Mouse (Mus musculus) megakaryocyte, embryonic 14.5 days (primary cell): ENCODE data around the gene Snrpb2. TPM values are rescaled to one million over a fixed set of nuclear protein-coding genes. Genes with fewer than 3 reads are reported as not detected.

Experiments used
- H3K27me3 ChIP-seq: replicated peaks from 2 replicates; pipeline ENCODE3; 2012; ENCODE audit warnings: inconsistent platforms
- H3K36me3 ChIP-seq: replicated peaks from 2 replicates; pipeline ENCODE3; 2012; ENCODE audit warnings: low read length, inconsistent platforms, mixed read lengths
- H3K4me1 ChIP-seq: 2 replicates; pipeline ENCODE4 v1.6.1; 2012; ENCODE audit warnings: inconsistent platforms
- H3K4me3 ChIP-seq: replicated peaks from 2 replicates; pipeline ENCODE3; 2012; ENCODE audit warnings: moderate library complexity, mild to moderate bottlenecking, inconsistent platforms
- H3K9me3 ChIP-seq: 2 replicates; pipeline ENCODE4 v1.6.1; 2012; ENCODE audit warnings: inconsistent platforms
- FLI1 ChIP-seq: IDR thresholded peaks from 2 replicates; pipeline ENCODE4 v1.6.1; 2012; ENCODE audit warnings: low read length, inconsistent platforms, mixed read lengths
- GATA1 ChIP-seq: IDR thresholded peaks from 3 replicates; pipeline ENCODE4 v1.6.1; 2012; ENCODE audit warnings: mixed read lengths, low read length, inconsistent platforms, borderline replicate concordance
- polyA plus RNA-seq: library from polyadenylated mRNA; stranded (reverse); fragments of >175 nt; gene quantifications from 2 replicates; pipeline ENCODE4 v1.2.3, GENCODE M21; 2012; ENCODE audit warnings: low replicate concordance; ENCODE audit not compliant: insufficient read depth

Snrpb2 gene
- polyA plus RNA-seq, 1 experiment, result 2.7 TPM

DNA sequence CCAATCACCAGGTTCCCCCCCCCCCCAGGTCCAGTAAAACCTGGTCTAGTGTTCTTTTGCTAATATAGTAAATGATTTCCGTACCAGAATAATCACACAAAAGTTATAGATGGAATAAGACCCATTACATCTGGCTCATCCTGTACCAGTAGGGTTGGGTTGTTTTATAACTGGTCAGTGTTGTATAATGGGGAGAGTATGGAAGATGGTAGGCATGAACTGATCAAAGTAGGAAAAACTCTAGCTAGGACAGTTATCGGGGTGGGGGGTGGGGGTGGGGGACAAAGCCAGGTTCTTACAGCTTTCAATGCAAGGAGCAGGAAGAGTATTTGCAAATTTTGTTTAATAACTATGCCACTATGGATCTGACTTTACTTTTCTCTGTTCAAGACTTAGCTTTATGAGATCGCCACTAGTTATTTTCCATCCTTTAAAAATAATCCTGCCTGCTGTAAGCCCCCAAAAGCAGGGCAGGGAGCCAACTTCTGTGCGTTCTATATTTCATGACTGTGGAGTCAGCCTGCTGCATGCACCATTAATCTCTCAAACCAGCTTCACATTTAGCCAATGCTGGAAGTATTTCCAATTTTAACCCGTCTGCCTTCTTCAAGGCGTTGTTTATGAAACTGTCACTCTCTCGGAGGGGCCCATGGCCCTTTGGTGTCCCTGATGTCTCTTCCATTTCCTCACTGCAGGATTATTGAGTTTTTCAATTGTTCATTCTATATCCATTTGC lies 28.3 kb upstream of the Snrpb2 start:
- TF ChIP-seq GATA1, result no peak
- TF ChIP-seq FLI1, result no peak
- Histone ChIP-seq H3K9me3 (no peaks in the 10 kb centered on the region), H3K27me3 (no peaks in the 10 kb centered on the region), H3K36me3 (no peaks in the 10 kb centered on the region), H3K4me1 (no peaks in the 10 kb centered on the region), H3K4me3 (no peak overlapping the region)

DNA sequence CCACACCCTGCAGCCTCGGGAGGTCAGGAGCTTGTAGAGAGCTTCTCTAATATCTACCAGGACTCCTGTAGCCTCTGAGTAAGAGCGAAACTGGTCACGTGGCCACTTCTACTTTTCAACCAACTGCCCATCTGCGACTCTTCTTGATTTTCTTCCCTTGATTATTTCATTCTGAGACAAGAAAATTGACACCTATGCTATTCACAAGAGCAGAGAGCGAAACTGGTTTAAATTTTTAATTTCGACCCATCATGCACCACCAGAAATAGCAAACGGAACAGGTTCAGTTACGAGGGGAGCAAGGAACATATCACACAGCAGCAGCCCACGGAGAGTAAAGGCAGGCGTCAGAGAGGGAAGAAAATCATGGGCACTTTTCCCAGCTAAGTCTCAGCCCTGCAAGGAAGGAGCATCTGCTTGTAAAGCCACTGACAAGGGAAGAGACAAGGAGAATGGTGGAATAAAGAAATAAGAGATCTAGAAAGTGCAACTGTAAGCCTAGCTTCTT lies 27.7 kb upstream of the Snrpb2 start:
- TF ChIP-seq FLI1 (no peak), GATA1 (no peak)
- no peaks in the 10 kb centered on the region for H3K27me3 ChIP-seq
- no peaks in the 10 kb centered on the region for H3K9me3 ChIP-seq
- no peaks in the 10 kb centered on the region for H3K36me3 ChIP-seq
- H3K4me1 ChIP-seq, result no peaks in the 10 kb centered on the region
- H3K4me3 ChIP-seq, result no peak overlapping the region

DNA sequence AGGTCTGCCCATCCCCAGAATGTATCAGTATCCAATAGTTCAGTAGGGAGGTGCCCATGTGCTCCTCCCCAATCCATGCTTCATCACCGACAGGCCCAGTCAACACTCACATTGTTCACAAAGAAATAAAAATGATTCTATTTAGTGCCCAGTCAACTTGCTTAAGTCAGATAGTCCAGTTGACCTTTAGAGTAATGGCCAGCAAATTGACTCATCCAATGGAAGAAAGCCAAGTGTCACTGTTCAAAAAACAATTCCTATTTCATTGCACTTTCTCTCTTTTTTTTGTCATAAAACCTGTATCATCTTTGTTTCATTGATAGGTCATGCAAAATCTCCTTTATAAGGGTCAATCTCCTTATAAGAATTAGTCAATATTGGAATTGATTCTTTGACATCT lies 21.2 kb upstream of the Snrpb2 start:
- no peaks in the 10 kb centered on the region for H3K9me3 ChIP-seq

GRCm38 (mm10) chr2:143055251-143055650 lies 7.6 kb upstream of the Snrpb2 start:
- Histone ChIP-seq H3K36me3 (no peaks in the 10 kb centered on the region), H3K27me3 (no peaks in the 10 kb centered on the region), H3K4me1 (no peaks in the 10 kb centered on the region), H3K9me3 (no peaks in the 10 kb centered on the region), H3K4me3 (no peak overlapping the region)
- TF ChIP-seq FLI1 (no peak), GATA1 (no peak)

More for the DNA sequence above, 21.2 kb upstream of the Snrpb2 start:
- Histone ChIP-seq H3K4me1 (no peaks in the 10 kb centered on the region), H3K4me3 (no peak overlapping the region), H3K36me3 (no peaks in the 10 kb centered on the region), H3K27me3 (no peaks in the 10 kb centered on the region)
- no peak for TF ChIP-seq FLI1
- TF ChIP-seq GATA1, result no peak

DNA sequence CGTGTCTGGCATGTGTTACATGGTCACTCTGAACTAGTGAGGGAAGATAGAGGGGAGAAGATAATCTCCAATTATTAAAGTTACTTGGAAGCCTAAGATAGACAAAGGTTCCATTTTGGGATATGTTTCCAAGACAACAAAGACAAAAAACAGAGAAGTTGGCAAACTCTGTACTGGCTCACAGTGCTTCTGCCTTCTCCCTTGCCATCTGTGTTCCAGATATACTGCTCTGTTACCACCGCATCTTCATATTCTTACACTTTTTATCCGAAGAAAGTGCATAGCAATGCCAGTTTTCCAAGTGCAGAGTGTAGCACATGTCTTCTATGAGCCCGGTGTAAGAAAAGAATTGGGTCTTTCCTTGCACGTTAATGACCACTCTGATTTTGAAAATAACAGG lies 6.1 kb upstream of the Snrpb2 start:
- no peaks in the 10 kb centered on the region for H3K9me3 ChIP-seq
- no peaks in the 10 kb centered on the region for H3K36me3 ChIP-seq
- no peaks in the 10 kb centered on the region for H3K27me3 ChIP-seq
- no peaks in the 10 kb centered on the region for H3K4me1 ChIP-seq
- H3K4me3 ChIP-seq, result no peak overlapping the region
- no peak for TF ChIP-seq FLI1
- TF ChIP-seq GATA1, result no peak

DNA sequence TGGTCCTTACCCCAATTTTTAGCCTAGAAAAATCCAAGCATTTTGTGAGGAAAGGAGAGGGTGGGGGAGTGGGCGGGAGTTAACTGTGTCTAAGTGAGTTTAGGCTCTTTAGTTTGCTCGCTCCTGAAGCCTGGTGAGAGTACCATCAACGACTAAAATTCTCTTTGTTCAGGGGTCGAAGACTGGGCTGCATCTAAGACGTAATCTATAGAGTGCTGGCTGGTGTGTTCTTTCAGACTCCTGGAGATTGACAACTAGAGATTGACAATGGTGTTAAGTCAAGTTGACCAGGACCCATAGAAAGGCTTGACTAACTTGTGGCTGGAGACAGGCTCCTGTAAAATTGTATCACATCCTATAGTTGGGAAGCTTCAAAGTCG lies 417 bp upstream of the Snrpb2 start:
- peak overlapping the region; percentile 100 for H3K4me3 ChIP-seq
- TF ChIP-seq FLI1 (no peak), GATA1 (no peak)
- H3K4me1 ChIP-seq, result peaks cover 17% of the 10 kb centered on the region
- no peaks in the 10 kb centered on the region for H3K27me3 ChIP-seq
- peaks cover 25% of the 10 kb centered on the region for H3K36me3 ChIP-seq
- no peaks in the 10 kb centered on the region for H3K9me3 ChIP-seq

GRCm38 (mm10) chr2:143065914-143066313 lies 3.1 kb downstream of the Snrpb2 start:
- Histone ChIP-seq H3K9me3 (no peaks in the 10 kb centered on the region), H3K36me3 (peaks cover 58% of the 10 kb centered on the region), H3K27me3 (no peaks in the 10 kb centered on the region), H3K4me1 (peaks cover 17% of the 10 kb centered on the region), H3K4me3 (no peak overlapping the region)
- no peak for TF ChIP-seq FLI1
- no peak for TF ChIP-seq GATA1

DNA sequence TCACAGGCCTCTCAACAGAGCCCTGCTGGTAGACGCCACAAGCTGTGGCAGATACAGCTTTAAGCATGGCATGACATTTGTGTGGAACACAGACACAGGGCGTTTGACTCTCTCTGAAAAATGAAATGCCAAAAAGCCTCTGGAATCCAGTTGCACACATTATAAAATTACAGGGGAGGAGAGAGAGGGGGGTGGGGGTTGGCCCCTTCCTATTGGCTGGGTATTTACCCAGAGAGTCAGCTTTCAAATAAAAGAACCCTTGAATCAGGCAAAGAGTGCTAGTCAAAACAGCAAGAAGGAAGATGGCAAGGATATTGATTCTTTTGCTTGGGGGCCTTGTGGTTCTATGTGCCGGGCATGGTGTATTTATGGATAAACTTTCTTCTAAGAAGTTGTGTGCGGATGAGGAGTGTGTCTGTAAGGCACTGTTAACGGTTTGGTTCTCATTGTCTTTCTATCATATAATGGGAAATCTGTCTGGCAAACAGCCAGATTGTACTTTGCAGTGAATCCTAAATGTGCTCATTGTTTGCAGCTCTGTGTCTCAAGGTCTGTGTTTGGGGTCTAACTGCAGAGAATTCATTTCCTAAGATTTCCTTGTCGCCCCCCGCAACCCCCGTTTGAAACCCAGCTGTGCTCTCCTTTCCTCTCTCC lies 15.5 kb downstream of the Snrpb2 start, which contains the start of gene Otor:
Otor (plus strand) TSS at position 276 of the 654 bp plus-strand sequence.
- H3K36me3 ChIP-seq, result no peaks in the 10 kb centered on the region
- H3K9me3 ChIP-seq, result no peaks in the 10 kb centered on the region
- no peak within 1 kb of the TSS for H3K4me3 ChIP-seq
- H3K4me1 ChIP-seq, result peaks cover 16% of the 10 kb centered on the region
- H3K27me3 ChIP-seq, result no peaks in the 10 kb centered on the region
- TF ChIP-seq GATA1, result no peak
- no peak for TF ChIP-seq FLI1

DNA sequence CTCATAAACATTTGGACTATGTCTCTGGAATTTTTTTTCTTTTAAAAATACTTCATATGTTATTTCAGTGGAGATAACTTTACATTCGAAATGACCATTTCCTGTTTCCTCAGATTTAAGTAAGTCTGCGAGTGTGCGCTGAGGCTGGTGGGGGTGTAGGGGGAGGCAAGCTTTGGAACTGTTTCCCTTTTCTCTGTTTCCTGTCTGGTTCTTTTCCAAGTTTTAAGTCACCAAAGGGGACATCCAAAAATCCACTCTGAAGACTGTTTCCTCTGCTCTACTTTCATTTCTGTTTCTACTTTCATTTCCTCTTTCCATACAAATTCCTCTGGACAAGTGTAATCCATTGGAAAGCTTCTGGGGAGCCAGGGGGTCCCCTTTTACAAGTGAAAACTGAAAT lies 18.9 kb downstream of the Snrpb2 start:
- H3K27me3 ChIP-seq, result peaks cover 4% of the 10 kb centered on the region
- H3K9me3 ChIP-seq, result no peaks in the 10 kb centered on the region
- no peaks in the 10 kb centered on the region for H3K36me3 ChIP-seq
- peak overlapping the region; percentile 83 for H3K4me3 ChIP-seq
- TF ChIP-seq FLI1 (no peak), GATA1 (no peak)
- peaks cover 16% of the 10 kb centered on the region for H3K4me1 ChIP-seq

DNA sequence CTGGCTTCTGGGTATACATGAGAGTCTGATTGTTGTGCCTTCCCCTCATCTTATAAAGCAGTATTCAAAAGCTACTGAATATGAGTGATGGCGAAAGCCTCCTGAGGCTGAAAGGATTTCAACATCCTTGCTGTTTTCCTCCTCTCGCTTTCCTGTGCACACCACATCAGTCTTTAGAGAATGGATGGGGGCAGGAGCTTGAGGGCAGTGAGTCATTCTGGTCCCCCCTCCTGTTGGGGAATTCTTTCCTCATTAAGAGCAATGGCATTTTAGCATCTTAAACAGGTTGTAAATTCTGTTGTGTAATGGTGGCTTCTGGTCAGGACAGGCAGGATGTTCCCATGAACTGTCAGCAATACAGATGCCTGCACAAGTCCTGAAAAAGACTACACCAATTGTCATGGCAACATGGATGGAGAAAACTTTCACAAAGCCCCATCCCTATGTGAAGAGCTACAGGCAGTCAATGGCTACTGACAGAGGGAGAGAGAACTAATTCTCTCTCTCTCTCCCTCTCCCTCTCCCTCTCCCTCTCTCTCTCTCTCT lies 22.1 kb downstream of the Snrpb2 start:
- Histone ChIP-seq H3K4me3 (no peak overlapping the region), H3K4me1 (peaks cover 16% of the 10 kb centered on the region), H3K27me3 (peaks cover 4% of the 10 kb centered on the region), H3K9me3 (no peaks in the 10 kb centered on the region), H3K36me3 (no peaks in the 10 kb centered on the region)
- TF ChIP-seq GATA1, result no peak
- no peak for TF ChIP-seq FLI1
